Comparison of ENCODE assay signal across 8 mouse cellular contexts in genomic region chr14:61683791-61684411, GRCm38 (mm10).
DNase-seq lines count a peak whose midpoint lies in the region; ATAC-seq and TF ChIP-seq lines count a peak whose summit lies in the region.

No protein-coding gene starts in this region.

- H3K79me2 ChIP-seq in heart, adult 2 months (replicated peaks; ENCODE audit: control insufficient read depth, insufficient read depth, low read length), result no peaks in the 10 kb centered on the region
- H3K79me2 ChIP-seq in macrophage (ENCODE audit: inconsistent target), result peaks cover 26% of the 10 kb centered on the region

- ATAC-seq in kidney, embryonic 16.5 days (ENCODE audit: low FRiP score, low TSS enrichment), result no peak

- TF ChIP-seq CTCF in bone marrow, adult 2 months (IDR thresholded peaks at IDR 0.05; ENCODE audit: control insufficient read depth, insufficient read depth, low read length), result no peak
- no peak for TF ChIP-seq CTCF in heart, adult 2 months (IDR thresholded peaks at IDR 0.05)

- intact Hi-C loops in left cerebral cortex, postnatal 14 days (cut with DNase I), result no loop called here
- intact Hi-C loops in heart, adult 2 months (cut with DNase I), result loop anchor here (5.0 to 10.0 kb wide), 3 partner anchors 82 to 651 kb away; no protein-coding TSS in a partner anchor

- 1% methylated on average over 19 of the region's 19 CpGs for WGBS in bone marrow, adult 2 months
- 53% methylated on average over 19 of the region's 19 CpGs for WGBS in heart, adult 2 months
- WGBS in kidney, embryonic 16.5 days, result 15% methylated on average over 19 of the region's 19 CpGs
- WGBS in macrophage (ENCODE audit: missing documents), result 1% methylated on average over 19 of the region's 19 CpGs

- H3K27me3 ChIP-seq in heart, adult 2 months (ENCODE audit: control insufficient read depth, insufficient read depth, low read length), result peaks cover 4% of the 10 kb centered on the region; the same call in 1 of the 2 replicates
- H3K27me3 ChIP-seq in kidney, embryonic 16.5 days (ENCODE audit: insufficient read depth, low read length), result peaks cover 22% of the 10 kb centered on the region

- H3K4me1 ChIP-seq in bone marrow, adult 2 months (ENCODE audit: control insufficient read depth, insufficient read depth, low read length), result no peaks in the 10 kb centered on the region; the same call in 1 of the 2 replicates
- 0 out of 2 replicates have a peak, but pooled peaks cover 3% of the 10 kb centered on the region for H3K4me1 ChIP-seq in heart, adult 2 months (ENCODE audit: control insufficient read depth, insufficient read depth, low read length)
- peaks cover 26% of the 10 kb centered on the region for H3K4me1 ChIP-seq in kidney, embryonic 16.5 days (ENCODE audit: insufficient read depth, low read length)

- TF ChIP-seq POLR2A in bone marrow, adult 2 months (IDR thresholded peaks at IDR 0.05; ENCODE audit: borderline replicate concordance, control insufficient read depth, low read depth, low read length), result no peak
- TF ChIP-seq POLR2A in heart, adult 2 months (IDR thresholded peaks at IDR 0.05; ENCODE audit: insufficient read depth, low read depth, low read length), result peak; percentile 36; the same call in 1 of the 2 replicates

- peak overlapping the region; percentile 71 for H3K9ac ChIP-seq in heart, adult 2 months (ENCODE audit: low read depth, low read length)
- peak overlapping the region; percentile 38; the same call in 1 of the 2 replicates for H3K9ac ChIP-seq in kidney, embryonic 16.5 days (replicated peaks; ENCODE audit: low read length)

- H3K4me3 ChIP-seq in bone marrow, adult 2 months (replicated peaks; ENCODE audit: control insufficient read depth, low read depth, low read length), result peak overlapping the region; percentile 63
- peak overlapping the region; percentile 97 for H3K4me3 ChIP-seq in heart, adult 2 months
- peak overlapping the region; percentile 39 for H3K4me3 ChIP-seq in kidney, embryonic 16.5 days (ENCODE audit: low read length)
- peak overlapping the region; percentile 40 for H3K4me3 ChIP-seq in macrophage (ENCODE audit: inconsistent target)

- peak; percentile 35 to 42 for DNase-seq in left cerebral cortex, postnatal 14 days (ENCODE audit: low spot score in 2 of 2)
- no peak for DNase-seq in left cerebral cortex, adult 11 months (ENCODE audit: low spot score)
- DNase-seq in heart, adult 2 months, result peak; percentile 56 to 57
- DNase-seq in thymus, postnatal 0 days (ENCODE audit: low spot score), result peak; percentile 39
- DNase-seq in layer of hippocampus, adult 9-10 months (ENCODE audit: low spot score), result no peak

- H3K4me2 ChIP-seq in kidney, embryonic 16.5 days (replicated peaks; ENCODE audit: low read depth, low read length), result peak overlapping the region; percentile 40

- H3K9me3 ChIP-seq in kidney, embryonic 16.5 days (ENCODE audit: low read length), result no peaks in the 10 kb centered on the region

- peak overlapping the region; percentile 48 for H3K27ac ChIP-seq in bone marrow, adult 2 months (ENCODE audit: control insufficient read depth, insufficient read depth, low read depth, low read length, poor library complexity)
- H3K27ac ChIP-seq in heart, adult 2 months, result peak overlapping the region; percentile 99
- H3K27ac ChIP-seq in kidney, embryonic 16.5 days (ENCODE audit: low read length), result no peak overlapping the region
- H3K27ac ChIP-seq in macrophage, result peak overlapping the region; percentile 93

- TF ChIP-seq EP300 in heart, adult 2 months (IDR thresholded peaks at IDR 0.05; ENCODE audit: insufficient read depth, low read depth, low read length), result no peak

- 0 out of 2 replicates have a peak, but pooled peaks cover 3% of the 10 kb centered on the region for H3K36me3 ChIP-seq in heart, adult 2 months (ENCODE audit: control insufficient read depth, insufficient read depth, low read length)
- H3K36me3 ChIP-seq in kidney, embryonic 16.5 days (ENCODE audit: insufficient read depth, low read length), result no peaks in the 10 kb centered on the region
- no peaks in the 10 kb centered on the region for H3K36me3 ChIP-seq in macrophage (ENCODE audit: inconsistent target)

Comparison
In these comparisons a context has a peak if more than half of its experiments do, and no peak if none do; other contexts are left out.
1. DNase-seq: peak in left cerebral cortex, postnatal 14 days (2 of 2), heart, adult 2 months (2 of 2) and thymus, postnatal 0 days (single experiment); none in left cerebral cortex, adult 11 months (single experiment) and layer of hippocampus, adult 9-10 months (single experiment).
2. H3K4me3 ChIP-seq: peak in every context shown above with its lines; median percentile 97 in heart, adult 2 months; 63 in bone marrow, adult 2 months; 40 in macrophage; 39 in kidney, embryonic 16.5 days.